Mouse (Mus musculus) forebrain, embryonic 14.5 days (tissue): ENCODE results near the gene Sdc4. TPM values are rescaled to one million over a fixed set of nuclear protein-coding genes. Genes with fewer than 3 reads are reported as not detected.

Experiments used
- ATAC-seq: fragments of 200-750 bp; cut with Nextera tagmentation; 2 replicates; pipeline ENCODE4 v1.8.0; 2017; ENCODE audit warnings: mild to moderate bottlenecking, moderate library complexity
- DNase-seq: peaks from one replicate; pipeline ENCODE4 v3.0.0-alpha.2; 2015; ENCODE audit warnings: low spot score
- H3K27ac ChIP-seq: fragments of 300-500 bp; sonication (generic); 2 replicates; pipeline ENCODE4 v1.5.1; 2014; ENCODE audit warnings: low read depth, mild to moderate bottlenecking, control low read depth, low read length, moderate library complexity
- H3K27me3 ChIP-seq: fragments of 300-500 bp; sonication (generic); replicated peaks from 2 replicates; pipeline ENCODE4 v1.6.1; 2014; ENCODE audit warnings: low read length, control low read depth, mixed read lengths; ENCODE audit not compliant: control insufficient read depth, insufficient read depth
- H3K36me3 ChIP-seq: fragments of 300-500 bp; sonication (generic); 2 replicates; pipeline ENCODE4 v1.6.1; 2014; ENCODE audit warnings: low read length, control low read depth; ENCODE audit not compliant: control insufficient read depth, insufficient read depth
- H3K4me1 ChIP-seq: fragments of 300-500 bp; sonication (generic); 2 replicates; pipeline ENCODE4 v1.6.1; 2014; ENCODE audit warnings: antibody characterized with exemption, low read length, control low read depth; ENCODE audit not compliant: control insufficient read depth, insufficient read depth
- H3K4me2 ChIP-seq: fragments of 300-500 bp; sonication (generic); 2 replicates; pipeline ENCODE4 v1.6.1; 2014; ENCODE audit warnings: mild to moderate bottlenecking, control low read depth, low read length
- H3K4me3 ChIP-seq: fragments of 300-500 bp; sonication (generic); 2 replicates; pipeline ENCODE4 v1.5.1; 2014; ENCODE audit warnings: low read depth, low read length, control low read depth
- H3K9ac ChIP-seq: fragments of 300-500 bp; sonication (generic); 2 replicates; pipeline ENCODE4 v1.6.1; 2014; ENCODE audit warnings: mild to moderate bottlenecking, low read length, control low read depth, moderate library complexity
- H3K9me3 ChIP-seq: fragments of 300-500 bp; sonication (generic); replicated peaks from 2 replicates; pipeline ENCODE4 v1.6.1; 2016; ENCODE audit warnings: low read length, control low read depth, mixed read lengths; ENCODE audit not compliant: control insufficient read depth
- WGBS: fragments of 180-500 bp; shearing (Covaris S2); extraction: QIAGEN DNeasy Blood & Tissue Kit; methylation state at CpG from one replicate; pipeline ENCODE4 v1.1.7; 2014; 5-methylcytosine and 5-hydroxymethylcytosine counted together
- polyA plus RNA-seq: library from polyadenylated mRNA; unstranded; fragments of >200 nt; fragmentation: Nextera tagmentation; extraction: Ambion mirVana; gene quantifications from 2 replicates; pipeline ENCODE4 v1.2.1, GENCODE M21; 2014

Sdc4 gene
- polyA plus RNA-seq, 1 experiment from 2014 or later: 3.9 TPM

- no peaks in the 10 kb centered on the region for H3K27me3 ChIP-seq
- no peaks in the 10 kb centered on the region for H3K4me1 ChIP-seq
- ATAC-seq (no peak), DNase-seq (no peak)
- no peak overlapping the region for H3K4me2 ChIP-seq
- no peak overlapping the region for H3K4me3 ChIP-seq
- H3K27ac ChIP-seq: no peak overlapping the region
- H3K9ac ChIP-seq: no peak overlapping the region
- 91% methylated on average over 7 of the region's 7 CpGs for WGBS
- H3K36me3 ChIP-seq: no peaks in the 10 kb centered on the region
- H3K9me3 ChIP-seq: no peaks in the 10 kb centered on the region
Observed at GRCm38 (mm10) chr2:164421306-164421705, 22.4 kb downstream of the Sdc4 start.

- WGBS: 5% methylated on average over 3 of the region's 3 CpGs
- ATAC-seq (no peak), DNase-seq (no peak)
- Histone ChIP-seq H3K4me3 (no peak overlapping the region), H3K9me3 (no peaks in the 10 kb centered on the region), H3K4me1 (no peaks in the 10 kb centered on the region), H3K27ac (no peak overlapping the region), H3K9ac (no peak overlapping the region), H3K27me3 (no peaks in the 10 kb centered on the region), H3K36me3 (no peaks in the 10 kb centered on the region), H3K4me2 (no peak overlapping the region)
Observed at GRCm38 (mm10) chr2:164419489-164419888, 24.2 kb downstream of the Sdc4 start.

- H3K27ac ChIP-seq: no peak overlapping the region
- no peaks in the 10 kb centered on the region for H3K27me3 ChIP-seq
- H3K36me3 ChIP-seq: no peaks in the 10 kb centered on the region
- no peaks in the 10 kb centered on the region for H3K9me3 ChIP-seq
- no peak overlapping the region for H3K4me2 ChIP-seq
- 35% methylated on average over 3 of the region's 3 CpGs for WGBS
- H3K9ac ChIP-seq: no peak overlapping the region
- H3K4me1 ChIP-seq: no peaks in the 10 kb centered on the region
- no peak overlapping the region for H3K4me3 ChIP-seq
- DNase-seq (no peak), ATAC-seq (no peak)
Observed at GRCm38 (mm10) chr2:164418308-164418875, 25.3 kb downstream of the Sdc4 start.

- ATAC-seq (no peak), DNase-seq (peak; percentile 72)
- 0% methylated on average over 2 of the region's 2 CpGs for WGBS
- H3K4me1 ChIP-seq: no peaks in the 10 kb centered on the region
- no peaks in the 10 kb centered on the region for H3K27me3 ChIP-seq
- no peaks in the 10 kb centered on the region for H3K36me3 ChIP-seq
- H3K4me2 ChIP-seq: no peak overlapping the region
- H3K9me3 ChIP-seq: no peaks in the 10 kb centered on the region
- H3K27ac ChIP-seq: no peak overlapping the region
- no peak overlapping the region for H3K9ac ChIP-seq
- no peak overlapping the region for H3K4me3 ChIP-seq
Observed at GRCm38 (mm10) chr2:164417198-164417597, 26.5 kb downstream of the Sdc4 start.

- no peak for ATAC-seq
- H3K4me3 ChIP-seq: peak overlapping the region; percentile 9; the same call in 1 of the 2 replicates
- H3K4me1 ChIP-seq: no peaks in the 10 kb centered on the region
- H3K27me3 ChIP-seq: 0 out of 2 replicates have a peak, but pooled peaks cover 6% of the 10 kb centered on the region
- DNase-seq: no peak
- H3K27ac ChIP-seq: no peak overlapping the region
- no peaks in the 10 kb centered on the region for H3K36me3 ChIP-seq
- peak overlapping the region; percentile 34 for H3K4me2 ChIP-seq
- 78% methylated on average over 10 of the region's 10 CpGs for WGBS
- no peak overlapping the region for H3K9ac ChIP-seq
- no peaks in the 10 kb centered on the region for H3K9me3 ChIP-seq
Observed at GRCm38 (mm10) chr2:164414581-164414980, 29.1 kb downstream of the Sdc4 start.

GRCm38 (mm10) chr2:164414167-164414566, 29.5 kb downstream of the Sdc4 start:
- ATAC-seq (no peak), DNase-seq (no peak)
- Histone ChIP-seq H3K9me3 (no peaks in the 10 kb centered on the region), H3K27me3 (0 out of 2 replicates have a peak, but pooled peaks cover 11% of the 10 kb centered on the region), H3K4me3 (peak overlapping the region; percentile 9; the same call in 1 of the 2 replicates), H3K9ac (no peak overlapping the region), H3K4me1 (no peaks in the 10 kb centered on the region), H3K27ac (no peak overlapping the region), H3K4me2 (peak overlapping the region; percentile 34), H3K36me3 (no peaks in the 10 kb centered on the region)
- WGBS: 22% methylated on average over 28 of the region's 28 CpGs

- ATAC-seq: peak; percentile 57; the same call in 1 of the 2 replicates
- H3K27ac ChIP-seq: no peak overlapping the region
- no peaks in the 10 kb centered on the region for H3K9me3 ChIP-seq
- WGBS: 1% methylated on average over 22 of the region's 22 CpGs
- H3K4me2 ChIP-seq: no peak overlapping the region
- peaks cover 69% of the 10 kb centered on the region for H3K27me3 ChIP-seq
- H3K9ac ChIP-seq: no peak overlapping the region
- DNase-seq: peak; percentile 80
- no peaks in the 10 kb centered on the region for H3K4me1 ChIP-seq
- H3K36me3 ChIP-seq: no peaks in the 10 kb centered on the region
- no peak overlapping the region for H3K4me3 ChIP-seq
Observed at GRCm38 (mm10) chr2:164407708-164408107, 36.0 kb downstream of the Sdc4 start.

GRCm38 (mm10) chr2:164405519-164405918, 38.2 kb downstream of the Sdc4 start:
- H3K36me3 ChIP-seq: no peaks in the 10 kb centered on the region
- no peak overlapping the region for H3K27ac ChIP-seq
- ATAC-seq (no peak), DNase-seq (no peak)
- 42% methylated on average over 5 of the region's 5 CpGs for WGBS
- H3K27me3 ChIP-seq: peaks cover 89% of the 10 kb centered on the region
- H3K9me3 ChIP-seq: no peaks in the 10 kb centered on the region
- H3K4me1 ChIP-seq: no peaks in the 10 kb centered on the region
- H3K9ac ChIP-seq: no peak overlapping the region
- no peak overlapping the region for H3K4me2 ChIP-seq
- H3K4me3 ChIP-seq: no peak overlapping the region

GRCm38 (mm10) chr2:164405060-164405459, 38.6 kb downstream of the Sdc4 start, which contains the start of gene Matn4:
Matn4 (minus strand) TSS chr2:164405160.
- H3K27me3 ChIP-seq: peaks cover 90% of the 10 kb centered on the region
- no peak within 1 kb of the TSS for H3K9ac ChIP-seq
- no peak within 1 kb of the TSS for H3K27ac ChIP-seq
- no peaks in the 10 kb centered on the region for H3K9me3 ChIP-seq
- H3K4me1 ChIP-seq: no peaks in the 10 kb centered on the region
- 3% methylated on average over 9 of the region's 9 CpGs for WGBS
- H3K36me3 ChIP-seq: no peaks in the 10 kb centered on the region
- peak within 1 kb of the TSS; percentile 40 for H3K4me2 ChIP-seq
- DNase-seq (no peak), ATAC-seq (no peak)
- H3K4me3 ChIP-seq: peak within 1 kb of the TSS; percentile 13; the same call in 1 of the 2 replicates
